Mouse (Mus musculus): ENCODE results near the gene Ccdc8. TPM values are rescaled to one million over a fixed set of nuclear protein-coding genes. Genes with fewer than 3 reads are reported as not detected.

The Ccdc8 gene
- total RNA-seq, 2 experiments from 2014 or later = 1.3 to 3.8 TPM

- ATAC-seq (replicated peaks; ENCODE audit: poor library complexity) = no peak
Observed at GRCm38 (mm10) chr7:17039373-17039772, 46.9 kb downstream of the Ccdc8 start.

- ATAC-seq (replicated peaks; ENCODE audit: poor library complexity) = no peak
Observed at GRCm38 (mm10) chr7:17045743-17046142, 53.2 kb downstream of the Ccdc8 start.

Other genes starting within 250 kb of the Ccdc8 start
- gene Slc1a5, start 211.4 kb upstream of the Ccdc8 start, total RNA-seq (2015) = 73.2 and 79.5 TPM in 2 replicates
- 39.1 and 48.3 TPM in 2 replicates for gene Slc1a5, start 211.4 kb upstream of the Ccdc8 start, total RNA-seq (2017)
- 28.2 and 39.0 TPM in 2 replicates for gene Strn4, start 176.8 kb upstream of the Ccdc8 start, total RNA-seq (2015)
- 40.0 and 43.5 TPM in 2 replicates for gene Strn4, start 176.8 kb upstream of the Ccdc8 start, total RNA-seq (2017)
- 11.5 and 13.1 TPM in 2 replicates for gene Fkrp, start 176.0 kb upstream of the Ccdc8 start, total RNA-seq (2015)
- gene Fkrp, start 176.0 kb upstream of the Ccdc8 start, total RNA-seq (2017) = 9.8 and 14.3 TPM in 2 replicates
- 6.2 and 8.8 TPM in 2 replicates for gene Prkd2, start 149.8 kb upstream of the Ccdc8 start, total RNA-seq (2015)
- 6.0 and 8.8 TPM in 2 replicates for gene Prkd2, start 149.8 kb upstream of the Ccdc8 start, total RNA-seq (2017)
- not detected in 2 replicates for gene Dact3, start 117.4 kb upstream of the Ccdc8 start, total RNA-seq (2015)
- gene Dact3, start 117.4 kb upstream of the Ccdc8 start, total RNA-seq (2017) = 0.04 and 0.17 TPM in 2 replicates
- not detected in 2 replicates for gene Gng8, start 100.9 kb upstream of the Ccdc8 start, total RNA-seq (2015)
- gene Gng8, start 100.9 kb upstream of the Ccdc8 start, total RNA-seq (2017) = not detected in 2 replicates
- gene Ptgir, start 86.2 kb upstream of the Ccdc8 start, total RNA-seq (2015) = 2.1 and 2.6 TPM in 2 replicates
- 1.8 and 4.0 TPM in 2 replicates for gene Ptgir, start 86.2 kb upstream of the Ccdc8 start, total RNA-seq (2017)
- gene Calm3, start 68.6 kb upstream of the Ccdc8 start, total RNA-seq (2015) = 125 and 150 TPM in 2 replicates
- 419 and 440 TPM in 2 replicates for gene Calm3, start 68.6 kb upstream of the Ccdc8 start, total RNA-seq (2017)
- not detected in 2 replicates for gene Pnmal2, start 48.0 kb upstream of the Ccdc8 start, total RNA-seq (2015)
- 0.20 TPM in 1 of 2 replicates, not detected in the other for gene Pnmal2, start 48.0 kb upstream of the Ccdc8 start, total RNA-seq (2017)
- not detected in 2 replicates for gene Pnmal1, start 33.0 kb upstream of the Ccdc8 start, total RNA-seq (2015)
- not detected in 2 replicates for gene Pnmal1, start 33.0 kb upstream of the Ccdc8 start, total RNA-seq (2017)
- 0.67 TPM in 1 of 2 replicates, not detected in the other for gene Gm42372, start 9.6 kb upstream of the Ccdc8 start, total RNA-seq (2015)
- gene Gm42372, start 9.6 kb upstream of the Ccdc8 start, total RNA-seq (2017) = 0.20 TPM in 1 of 2 replicates, not detected in the other
- 74.8 and 80.5 TPM in 2 replicates for gene Ppp5c, start 35.2 kb downstream of the Ccdc8 start, total RNA-seq (2015)
- 68.3 and 78.9 TPM in 2 replicates for gene Ppp5c, start 35.2 kb downstream of the Ccdc8 start, total RNA-seq (2017)
- 1.6 and 2.1 TPM in 2 replicates for gene Hif3a, start 69.7 kb downstream of the Ccdc8 start, total RNA-seq (2015)
- gene Hif3a, start 69.7 kb downstream of the Ccdc8 start, total RNA-seq (2017) = 0.21 and 0.78 TPM in 2 replicates
- gene Psg16, start 81.3 kb downstream of the Ccdc8 start, total RNA-seq (2015) = 0.02 TPM in 1 of 2 replicates, not detected in the other
- gene Psg16, start 81.3 kb downstream of the Ccdc8 start, total RNA-seq (2017) = 0.25 TPM in 1 of 2 replicates, not detected in the other
- not detected in 2 replicates for gene Ceacam3, start 157.6 kb downstream of the Ccdc8 start, total RNA-seq (2015)
- gene Ceacam3, start 157.6 kb downstream of the Ccdc8 start, total RNA-seq (2017) = not detected in 2 replicates
- not detected in 2 replicates for gene Psg29, start 210.8 kb downstream of the Ccdc8 start, total RNA-seq (2015)
- gene Psg29, start 210.8 kb downstream of the Ccdc8 start, total RNA-seq (2017) = not detected in 2 replicates